In genomic region chr6:48503847-48504240, GRCm38 (mm10) we compare ENCODE assay signal across 8 mouse cellular contexts. TPM values are rescaled to one million over a fixed set of nuclear protein-coding genes. Genes with fewer than 3 reads are reported as not detected.
DNase-seq lines count a peak whose midpoint lies in the region; ATAC-seq lines count a peak whose summit lies in the region.

No protein-coding gene starts in this region.

- no peak overlapping the region for H3K27ac ChIP-seq in heart, embryonic 14.5 days (replicated peaks in 1 of 2; ENCODE audit: control insufficient read depth in 1 of 2, insufficient read depth in 1 of 2, low read depth in 2 of 2, low read length in 2 of 2)
- H3K27ac ChIP-seq in embryonic facial prominence, embryonic 11.5 days (replicated peaks; ENCODE audit: low read depth, low read length): no peak overlapping the region
- no peak overlapping the region for H3K27ac ChIP-seq in intestine, embryonic 14.5 days (ENCODE audit: low read depth)
- H3K27ac ChIP-seq in midbrain, embryonic 12.5 days (replicated peaks): no peak overlapping the region

- H3K9me3 ChIP-seq in heart, embryonic 14.5 days (ENCODE audit: control insufficient read depth, low read length): no peaks in the 10 kb centered on the region
- no peaks in the 10 kb centered on the region for H3K9me3 ChIP-seq in embryonic facial prominence, embryonic 11.5 days (replicated peaks; ENCODE audit: control insufficient read depth, low read length)
- no peaks in the 10 kb centered on the region for H3K9me3 ChIP-seq in intestine, embryonic 14.5 days (ENCODE audit: control insufficient read depth, low read length)
- H3K9me3 ChIP-seq in midbrain, embryonic 12.5 days: no peaks in the 10 kb centered on the region

- no peak for ATAC-seq in heart, embryonic 14.5 days (ENCODE audit: insufficient number of reproducible peaks, insufficient read depth, low FRiP score, low read depth)
- ATAC-seq in embryonic facial prominence, embryonic 11.5 days (replicated peaks; ENCODE audit: insufficient number of reproducible peaks, low FRiP score, low TSS enrichment, low read depth): peak; percentile 45; the same call in 1 of the 2 replicates
- ATAC-seq in intestine, embryonic 14.5 days (replicated peaks; ENCODE audit: low FRiP score, low TSS enrichment, low read depth): peak; percentile 56
- peak; percentile 76 for ATAC-seq in midbrain, embryonic 12.5 days (ENCODE audit: low FRiP score, low read depth)
- no peak for ATAC-seq in inflammation-experienced regulatory T-cells, adult 6 months

- H3K27me3 ChIP-seq in heart, embryonic 14.5 days (ENCODE audit: control insufficient read depth, insufficient read depth, low read length): no peaks in the 10 kb centered on the region
- H3K27me3 ChIP-seq in embryonic facial prominence, embryonic 11.5 days (ENCODE audit: control insufficient read depth, insufficient read depth, low read length): no peaks in the 10 kb centered on the region
- no peaks in the 10 kb centered on the region for H3K27me3 ChIP-seq in intestine, embryonic 14.5 days (replicated peaks; ENCODE audit: control insufficient read depth, insufficient read depth, low read length)
- no peaks in the 10 kb centered on the region for H3K27me3 ChIP-seq in midbrain, embryonic 12.5 days

- DNase-seq in heart, adult 9 months (ENCODE audit: low spot score in 2 of 2): no peak
- DNase-seq in embryonic facial prominence, embryonic 11.5 days (ENCODE audit: low spot score): no peak
- no peak for DNase-seq in intestine, embryonic 14.5 days (ENCODE audit: low spot score)
- no peak for DNase-seq in adrenal gland, adult (ENCODE audit: inconsistent age in 2 of 2, low spot score in 1 of 2)
- DNase-seq in left cerebral cortex, postnatal 36 days (ENCODE audit: low spot score in 2 of 2): no peak

- H3K9ac ChIP-seq in heart, embryonic 14.5 days (ENCODE audit: low read length): no peak overlapping the region
- H3K9ac ChIP-seq in embryonic facial prominence, embryonic 11.5 days (replicated peaks; ENCODE audit: low read length): no peak overlapping the region
- no peak overlapping the region; the same call in 1 of the 2 replicates for H3K9ac ChIP-seq in intestine, embryonic 14.5 days (ENCODE audit: low read length)
- no peak overlapping the region for H3K9ac ChIP-seq in midbrain, embryonic 12.5 days (replicated peaks)

- intact Hi-C loops in left cerebral cortex, postnatal 36 days (cut with DNase I): loop anchor here (1.0 kb wide), 1 partner anchor 60 kb away; no protein-coding TSS in a partner anchor

- H3K4me2 ChIP-seq in heart, embryonic 14.5 days (ENCODE audit: low read length): peak overlapping the region; percentile 76; the same call in 1 of the 2 replicates
- H3K4me2 ChIP-seq in embryonic facial prominence, embryonic 11.5 days (ENCODE audit: low read depth, low read length): no peak overlapping the region
- H3K4me2 ChIP-seq in intestine, embryonic 14.5 days (ENCODE audit: low read length): peak overlapping the region; percentile 79
- H3K4me2 ChIP-seq in midbrain, embryonic 12.5 days (replicated peaks): peak overlapping the region; percentile 92; the same call in 1 of the 2 replicates

- peak overlapping the region in 1 of 2 experiments; percentile 63; a peak in 2 of 4 replicates for H3K4me3 ChIP-seq in heart, embryonic 14.5 days (ENCODE audit: control insufficient read depth in 1 of 2, insufficient read depth in 1 of 2, low read depth in 1 of 2, low read length in 2 of 2)
- H3K4me3 ChIP-seq in embryonic facial prominence, embryonic 11.5 days (ENCODE audit: low read depth, low read length): no peak overlapping the region
- peak overlapping the region; percentile 53; the same call in 1 of the 2 replicates for H3K4me3 ChIP-seq in intestine, embryonic 14.5 days (ENCODE audit: low read depth, low read length)
- H3K4me3 ChIP-seq in midbrain, embryonic 12.5 days: peak overlapping the region; percentile 74

- H3K4me1 ChIP-seq in heart, embryonic 14.5 days (ENCODE audit: control insufficient read depth in 2 of 2, insufficient read depth in 2 of 2, low read length in 2 of 2): no peaks in the 10 kb centered on the region
- no peaks in the 10 kb centered on the region for H3K4me1 ChIP-seq in embryonic facial prominence, embryonic 11.5 days (ENCODE audit: control insufficient read depth, insufficient read depth, low read length)
- H3K4me1 ChIP-seq in intestine, embryonic 14.5 days (replicated peaks; ENCODE audit: control insufficient read depth, insufficient read depth, low read length): peaks cover 6% of the 10 kb centered on the region; the same call in 1 of the 2 replicates
- H3K4me1 ChIP-seq in midbrain, embryonic 12.5 days: peaks cover 10% of the 10 kb centered on the region

- no peaks in the 10 kb centered on the region for H3K36me3 ChIP-seq in heart, embryonic 14.5 days (ENCODE audit: control insufficient read depth, insufficient read depth, low read length)
- no peaks in the 10 kb centered on the region for H3K36me3 ChIP-seq in embryonic facial prominence, embryonic 11.5 days (replicated peaks; ENCODE audit: control insufficient read depth, insufficient read depth, low read depth, low read length)
- 0 out of 2 replicates have a peak, but pooled peaks cover 4% of the 10 kb centered on the region for H3K36me3 ChIP-seq in intestine, embryonic 14.5 days (ENCODE audit: control insufficient read depth, insufficient read depth, low read length)
- no peaks in the 10 kb centered on the region for H3K36me3 ChIP-seq in midbrain, embryonic 12.5 days

- 4% methylated on average over 2 of the region's 2 CpGs for WGBS in heart, embryonic 14.5 days
- 13% methylated on average over 2 of the region's 2 CpGs for WGBS in embryonic facial prominence, embryonic 11.5 days
- 4% methylated on average over 2 of the region's 2 CpGs for WGBS in intestine, embryonic 14.5 days
- WGBS in midbrain, embryonic 12.5 days: 11% methylated on average over 2 of the region's 2 CpGs

RNA-seq across cellular contexts. Expression of gene Atp6v0e2, which starts 33.6 kb away (rescaled TPM):
- 21.8 and 22.8 TPM in 2 replicates for polyA plus RNA-seq in heart, embryonic 14.5 days (2014; fragmentation: Nextera tagmentation; extraction: Ambion mirVana)
- 18.9 and 22.3 TPM in 2 replicates for polyA plus RNA-seq in embryonic facial prominence, embryonic 11.5 days (2014; fragmentation: Nextera tagmentation; extraction: Ambion mirVana)
- polyA plus RNA-seq in intestine, embryonic 14.5 days (2014; fragmentation: Nextera tagmentation; extraction: Ambion mirVana): 25.0 and 29.2 TPM in 2 replicates
- polyA plus RNA-seq in midbrain, embryonic 12.5 days (2016; fragmentation: Nextera tagmentation; extraction: Ambion mirVana): 85.7 and 89.9 TPM in 2 replicates
- under 1 TPM in 1 of 3 experiments, not detected in 2; 0.57 TPM for polyA plus RNA-seq in inflammation-experienced regulatory T-cells, adult 6 months (2017; shearing (Covaris generic))
- total RNA-seq in left cerebral cortex, postnatal 36 days (2021): 100 to 1,000 TPM; 418 to 471 TPM

RNA-seq across cellular contexts. Expression of gene Lrrc61, which starts 50.8 kb away (rescaled TPM):
- polyA plus RNA-seq in heart, embryonic 14.5 days (2014; fragmentation: Nextera tagmentation; extraction: Ambion mirVana): 3.5 and 4.9 TPM in 2 replicates
- polyA plus RNA-seq in embryonic facial prominence, embryonic 11.5 days (2014; fragmentation: Nextera tagmentation; extraction: Ambion mirVana): 10.9 and 14.3 TPM in 2 replicates
- polyA plus RNA-seq in intestine, embryonic 14.5 days (2014; fragmentation: Nextera tagmentation; extraction: Ambion mirVana): 6.7 and 7.7 TPM in 2 replicates
- 18.1 and 22.3 TPM in 2 replicates for polyA plus RNA-seq in midbrain, embryonic 12.5 days (2016; fragmentation: Nextera tagmentation; extraction: Ambion mirVana)
- 10 to 100 TPM; 27.5 to 40.7 (median 30.3) TPM for polyA plus RNA-seq in inflammation-experienced regulatory T-cells, adult 6 months (2017; shearing (Covaris generic))
- 10 to 100 TPM; 31.6 to 43.3 TPM for total RNA-seq in left cerebral cortex, postnatal 36 days (2021)

RNA-seq across cellular contexts. Expression of gene Sspo, which starts 55.8 kb away (rescaled TPM):
- 0.57 and 0.58 TPM in 2 replicates for polyA plus RNA-seq in heart, embryonic 14.5 days (2014; fragmentation: Nextera tagmentation; extraction: Ambion mirVana)
- polyA plus RNA-seq in embryonic facial prominence, embryonic 11.5 days (2014; fragmentation: Nextera tagmentation; extraction: Ambion mirVana): 0.33 and 0.36 TPM in 2 replicates
- polyA plus RNA-seq in intestine, embryonic 14.5 days (2014; fragmentation: Nextera tagmentation; extraction: Ambion mirVana): 0.32 and 0.40 TPM in 2 replicates
- polyA plus RNA-seq in midbrain, embryonic 12.5 days (2016; fragmentation: Nextera tagmentation; extraction: Ambion mirVana): 0.10 and 0.22 TPM in 2 replicates
- 1 to 10 TPM in 1 of 3 experiments, under 1 TPM in 2; 0.54 to 1.2 (median 0.97) TPM for polyA plus RNA-seq in inflammation-experienced regulatory T-cells, adult 6 months (2017; shearing (Covaris generic))
- 1 to 10 TPM; 1.0 to 1.2 TPM for total RNA-seq in left cerebral cortex, postnatal 36 days (2021)

RNA-seq across cellular contexts. Expression of gene Zfp467, which starts 58.2 kb away (rescaled TPM):
- polyA plus RNA-seq in heart, embryonic 14.5 days (2014; fragmentation: Nextera tagmentation; extraction: Ambion mirVana): 24.8 and 26.2 TPM in 2 replicates
- polyA plus RNA-seq in embryonic facial prominence, embryonic 11.5 days (2014; fragmentation: Nextera tagmentation; extraction: Ambion mirVana): 16.6 and 17.1 TPM in 2 replicates
- polyA plus RNA-seq in intestine, embryonic 14.5 days (2014; fragmentation: Nextera tagmentation; extraction: Ambion mirVana): 22.4 and 23.1 TPM in 2 replicates
- polyA plus RNA-seq in midbrain, embryonic 12.5 days (2016; fragmentation: Nextera tagmentation; extraction: Ambion mirVana): 19.9 and 22.9 TPM in 2 replicates
- 10 to 100 TPM in 1 of 3 experiments, 1 to 10 TPM in 2; 4.5 to 10.4 (median 8.2) TPM for polyA plus RNA-seq in inflammation-experienced regulatory T-cells, adult 6 months (2017; shearing (Covaris generic))
- total RNA-seq in left cerebral cortex, postnatal 36 days (2021): 10 to 100 TPM; 24.7 to 28.8 TPM

Comparison
In these comparisons a context has a peak if more than half of its experiments do, and no peak if none do; other contexts are left out.
1. ATAC-seq: peak in embryonic facial prominence, embryonic 11.5 days (single experiment), intestine, embryonic 14.5 days (single experiment) and midbrain, embryonic 12.5 days (single experiment); none in heart, embryonic 14.5 days (single experiment) and inflammation-experienced regulatory T-cells, adult 6 months (single experiment).
2. RNA of gene Atp6v0e2, which starts 33.6 kb away (polyA plus RNA-seq): 85.7 to 89.9 TPM in midbrain, embryonic 12.5 days, 25.0 to 29.2 TPM in intestine, embryonic 14.5 days, 21.8 to 22.8 TPM in heart, embryonic 14.5 days and 18.9 to 22.3 TPM in embryonic facial prominence, embryonic 11.5 days; 0.57 TPM in inflammation-experienced regulatory T-cells, adult 6 months; every median in the first group is over 10 times any median in the second.